Mouse (Mus musculus) kidney, embryonic 15.5 days (tissue): ENCODE measurements around the gene Ankrd53. TPM values are rescaled to one million over a fixed set of nuclear protein-coding genes. Genes with fewer than 3 reads are reported as not detected.

ENCODE experiments used
- ATAC-seq: fragments of 200-750 bp; cut with Nextera tagmentation; replicated peaks from 2 replicates; pipeline ENCODE4 v1.8.0; 2017; ENCODE audit warnings: moderate TSS enrichment; ENCODE audit not compliant: low FRiP score
- H3K27ac ChIP-seq: fragments of 300-500 bp; sonication (generic); 2 replicates; pipeline ENCODE4 v1.5.1; 2015; ENCODE audit warnings: mild to moderate bottlenecking, inconsistent platforms
- H3K27me3 ChIP-seq: fragments of 300-500 bp; sonication (generic); 2 replicates; pipeline ENCODE4 v1.6.1; 2015; ENCODE audit warnings: inconsistent platforms
- H3K36me3 ChIP-seq: fragments of 300-500 bp; sonication (generic); 2 replicates; pipeline ENCODE4 v1.6.1; 2015; ENCODE audit warnings: inconsistent platforms
- H3K4me1 ChIP-seq: fragments of 300-500 bp; sonication (generic); 2 replicates; pipeline ENCODE4 v1.6.1; 2015; ENCODE audit warnings: inconsistent platforms
- H3K4me2 ChIP-seq: fragments of 300-500 bp; sonication (generic); 2 replicates; pipeline ENCODE4 v1.6.1; 2015; ENCODE audit warnings: moderate library complexity, mild to moderate bottlenecking, inconsistent platforms
- H3K4me3 ChIP-seq: fragments of 300-500 bp; sonication (generic); replicated peaks from 2 replicates; pipeline ENCODE4 v1.5.1; 2015; ENCODE audit warnings: mild to moderate bottlenecking, inconsistent platforms
- H3K9ac ChIP-seq: fragments of 300-500 bp; sonication (generic); 2 replicates; pipeline ENCODE4 v1.6.1; 2015; ENCODE audit warnings: mild to moderate bottlenecking, inconsistent platforms
- H3K9me3 ChIP-seq: fragments of 300-500 bp; sonication (generic); replicated peaks from 2 replicates; pipeline ENCODE4 v1.6.1; 2016; ENCODE audit warnings: inconsistent platforms
- WGBS: fragments of 180-500 bp; shearing (Covaris S2); methylation state at CpG from one replicate; pipeline ENCODE4 v1.1.7; 2015; ENCODE audit warnings: mixed read lengths; 5-methylcytosine and 5-hydroxymethylcytosine counted together
- polyA plus RNA-seq: library from polyadenylated mRNA; unstranded; fragments of >200 nt; fragmentation: Nextera tagmentation; extraction: Ambion mirVana; gene quantifications from 2 replicates; pipeline ENCODE4 v1.2.1, GENCODE M21; 2015

The Ankrd53 gene
- polyA plus RNA-seq: not detected in 2 replicates

DNA sequence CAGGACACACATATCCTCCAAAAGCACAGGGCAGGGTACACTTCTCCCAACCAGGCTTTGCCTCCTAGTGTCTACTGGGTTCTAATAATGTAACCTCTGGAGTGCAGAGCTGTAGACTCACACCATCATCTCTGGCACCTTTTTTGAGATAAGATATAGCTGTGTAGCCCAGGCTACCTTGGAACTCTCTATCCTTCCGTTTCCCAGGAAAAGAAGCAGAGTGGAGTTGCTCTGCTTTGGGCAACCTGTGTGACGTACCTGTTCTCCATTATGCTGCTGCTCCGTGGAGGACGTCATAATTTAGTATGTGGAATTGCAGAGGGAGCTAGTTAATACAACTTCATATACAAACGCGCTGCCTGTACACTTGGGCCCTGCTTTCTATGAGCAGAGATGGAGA is at the start of gene Ankrd53:
Gene Ankrd53, plus strand, starts transcription at position 301 of the 400 bp plus-strand sequence.
- Histone ChIP-seq H3K36me3 (no peaks in the 10 kb centered on the region), H3K27me3 (peaks cover 66% of the 10 kb centered on the region), H3K4me2 (peak within 1 kb of the TSS; percentile 84), H3K9me3 (no peaks in the 10 kb centered on the region), H3K4me3 (peak within 1 kb of the TSS; percentile 39), H3K27ac (no peak within 1 kb of the TSS), H3K4me1 (peaks cover 19% of the 10 kb centered on the region), H3K9ac (peak within 1 kb of the TSS; percentile 39; the same call in 1 of the 2 replicates)
- no peak for ATAC-seq
- WGBS: 22% methylated on average over 6 of the region's 6 CpGs

DNA sequence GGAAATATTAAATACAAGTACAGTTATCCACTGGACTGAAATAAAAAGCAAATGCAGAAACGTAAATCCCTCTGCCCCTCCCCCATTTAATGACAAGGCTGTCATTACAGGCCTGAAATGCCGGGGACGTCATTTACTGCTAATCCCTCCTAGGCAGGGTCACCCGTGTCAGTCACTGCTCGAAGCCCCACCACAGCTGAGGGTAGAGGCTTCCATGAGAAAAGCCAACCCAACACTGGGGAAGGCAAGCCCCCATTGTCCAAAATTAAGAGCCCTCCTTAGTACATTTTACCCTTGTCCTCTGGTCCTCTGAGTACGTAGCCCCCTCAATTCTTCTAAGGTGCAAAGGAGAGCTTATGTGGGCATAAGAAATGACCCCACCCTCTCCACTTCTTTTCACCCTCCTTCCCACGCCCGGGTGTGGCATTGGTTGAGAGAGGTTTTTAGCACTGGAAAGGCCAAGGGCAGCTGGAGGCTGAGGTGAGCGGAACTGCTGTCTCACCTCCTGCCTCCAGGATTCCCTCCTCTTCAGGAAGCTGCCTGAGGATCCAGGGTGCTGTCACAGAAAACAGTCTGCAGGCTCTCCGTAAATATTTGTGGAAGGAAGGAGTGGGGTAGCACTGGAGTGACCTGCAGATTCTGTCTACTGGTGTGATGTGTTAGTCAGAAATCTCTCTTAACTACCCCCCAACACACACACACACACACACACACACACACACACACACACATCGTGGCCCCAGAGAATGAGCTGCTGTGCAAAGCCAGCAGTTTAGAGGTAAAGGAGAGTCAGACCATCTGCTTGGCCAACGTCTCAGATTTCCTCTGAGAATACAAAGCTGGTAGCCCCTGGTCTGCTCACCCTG is 48.9 kb upstream of the Ankrd53 start:
- no peak overlapping the region for H3K4me2 ChIP-seq
- 2% methylated on average over 12 of the region's 12 CpGs for WGBS

DNA sequence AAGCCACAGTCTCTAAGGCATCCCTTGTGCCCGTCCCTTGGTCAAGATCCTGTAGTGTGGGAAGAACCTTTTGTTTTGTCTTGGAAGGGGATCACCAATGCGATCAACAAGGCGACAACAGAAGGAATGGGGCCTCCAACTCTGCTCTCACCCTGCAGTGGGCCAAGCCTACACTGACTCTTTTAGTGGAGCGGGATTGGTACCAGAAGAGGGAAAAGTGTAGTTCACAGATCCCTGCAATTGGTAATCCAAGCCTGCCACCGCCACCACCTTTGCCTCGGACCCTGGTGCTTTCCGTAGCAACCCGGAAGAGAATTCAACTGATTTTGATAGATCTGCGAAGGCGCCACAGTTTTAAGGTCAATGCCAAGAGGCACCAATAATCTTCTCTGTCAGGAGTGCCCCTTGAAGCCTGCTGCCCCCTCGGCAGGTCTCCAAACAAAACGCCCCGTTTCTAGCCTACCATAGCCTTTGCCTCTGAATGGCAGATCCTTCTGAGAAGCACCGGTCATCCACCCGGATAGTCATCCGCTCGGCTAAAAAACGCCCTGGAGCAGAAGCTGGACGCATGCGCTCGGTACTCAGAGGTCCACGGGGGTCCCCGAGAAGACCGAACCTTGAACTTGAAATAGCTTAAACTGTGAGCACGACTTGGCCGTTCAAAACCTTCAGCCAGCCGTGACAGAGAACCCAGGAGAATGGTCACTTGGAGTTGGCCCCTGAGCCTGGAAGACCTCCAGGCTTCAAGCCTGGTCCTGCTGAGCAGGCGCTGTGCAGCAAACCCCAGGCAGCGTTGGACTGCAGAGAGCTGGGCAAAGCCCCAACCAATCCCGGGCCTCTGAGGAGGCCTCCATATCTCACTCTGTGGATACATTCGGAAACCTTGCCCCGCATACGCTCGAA is 48.0 kb upstream of the Ankrd53 start:
- H3K27ac ChIP-seq: no peak overlapping the region
- H3K4me1 ChIP-seq: peaks cover 39% of the 10 kb centered on the region
- no peak for ATAC-seq
- H3K9me3 ChIP-seq: no peaks in the 10 kb centered on the region
- peaks cover 99% of the 10 kb centered on the region for H3K27me3 ChIP-seq
- WGBS: 1% methylated on average over 34 of the region's 34 CpGs
- peak overlapping the region; percentile 4 for H3K4me3 ChIP-seq
- no peak overlapping the region for H3K4me2 ChIP-seq
- no peaks in the 10 kb centered on the region for H3K36me3 ChIP-seq
- no peak overlapping the region for H3K9ac ChIP-seq

More for the DNA sequence above, 48.9 kb upstream of the Ankrd53 start:
- Histone ChIP-seq H3K36me3 (no peaks in the 10 kb centered on the region), H3K9me3 (no peaks in the 10 kb centered on the region), H3K9ac (no peak overlapping the region), H3K27me3 (peaks cover 99% of the 10 kb centered on the region), H3K4me1 (peaks cover 39% of the 10 kb centered on the region), H3K4me3 (no peak overlapping the region), H3K27ac (no peak overlapping the region)
- ATAC-seq: no peak

DNA sequence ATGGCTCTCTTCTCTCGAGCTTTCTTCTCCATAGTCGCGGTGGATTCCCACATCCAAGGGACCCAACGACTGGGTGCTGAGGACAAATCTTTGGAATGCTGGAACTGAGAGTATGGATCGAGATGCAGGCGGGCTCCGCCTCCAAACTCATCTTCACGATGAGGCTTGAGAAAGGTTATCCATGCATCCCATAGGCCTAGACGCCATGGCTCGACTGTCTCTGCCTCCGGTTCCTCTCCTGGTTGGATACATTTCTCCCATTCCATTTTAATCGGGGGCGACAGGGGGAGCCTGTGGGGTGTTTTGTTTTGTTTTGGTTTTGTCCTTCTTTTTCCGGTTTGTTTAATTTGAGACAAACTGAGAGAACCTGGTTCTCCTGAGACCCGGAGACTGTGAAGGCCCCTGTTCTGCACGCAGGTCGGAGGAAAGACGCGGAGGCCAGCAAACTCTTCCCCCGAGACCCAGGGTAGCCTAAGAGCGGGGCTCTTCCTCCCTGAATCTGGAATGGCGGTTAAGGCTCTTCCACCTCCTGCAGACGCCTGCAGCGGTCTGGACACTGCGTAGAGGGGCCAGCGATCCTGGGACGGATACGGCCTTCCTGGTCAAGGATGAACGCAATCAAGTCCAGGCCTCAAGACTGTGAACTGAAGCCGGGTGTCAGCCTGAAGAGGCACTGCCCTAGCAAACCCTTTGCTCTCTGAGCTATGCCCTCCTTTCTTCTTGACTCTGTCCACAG is 46.8 kb upstream of the Ankrd53 start:
- H3K9me3 ChIP-seq: no peaks in the 10 kb centered on the region
- WGBS: 2% methylated on average over 30 of the region's 30 CpGs
- no peaks in the 10 kb centered on the region for H3K36me3 ChIP-seq
- H3K27me3 ChIP-seq: peaks cover 99% of the 10 kb centered on the region
- peaks cover 34% of the 10 kb centered on the region for H3K4me1 ChIP-seq
- no peak for ATAC-seq
- H3K4me2 ChIP-seq: 0 out of 2 replicates have a peak overlapping the region, but pooled peaks have one; percentile 15
- H3K9ac ChIP-seq: no peak overlapping the region
- peak overlapping the region; percentile 4; the same call in 1 of the 2 replicates for H3K4me3 ChIP-seq
- no peak overlapping the region for H3K27ac ChIP-seq

DNA sequence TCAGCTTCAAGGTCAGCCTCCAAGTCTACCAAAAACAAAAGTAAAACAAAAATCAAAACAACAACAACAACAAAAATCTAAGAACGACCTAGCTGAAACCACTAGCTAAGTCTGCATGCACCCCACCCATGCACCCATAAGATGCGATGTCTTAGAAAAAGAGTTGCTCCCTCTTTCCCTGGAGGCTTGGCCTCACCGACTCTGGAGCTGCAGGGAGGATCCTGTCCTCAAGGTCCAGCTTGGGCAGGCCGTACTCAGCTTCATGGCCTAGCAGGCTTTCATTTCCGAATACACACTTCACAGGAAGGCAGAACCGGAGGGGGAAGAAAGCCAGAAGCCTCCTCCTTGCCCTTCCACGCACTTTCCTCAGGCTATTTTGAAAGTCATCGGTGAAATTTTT is 45.4 kb upstream of the Ankrd53 start:
- Histone ChIP-seq H3K36me3 (no peaks in the 10 kb centered on the region), H3K27me3 (peaks cover 99% of the 10 kb centered on the region), H3K27ac (no peak overlapping the region), H3K4me1 (peaks cover 20% of the 10 kb centered on the region), H3K4me2 (no peak overlapping the region), H3K9ac (no peak overlapping the region), H3K4me3 (no peak overlapping the region), H3K9me3 (no peaks in the 10 kb centered on the region)
- under 1% methylated on average over 8 of the region's 8 CpGs for WGBS
- ATAC-seq: no peak

DNA sequence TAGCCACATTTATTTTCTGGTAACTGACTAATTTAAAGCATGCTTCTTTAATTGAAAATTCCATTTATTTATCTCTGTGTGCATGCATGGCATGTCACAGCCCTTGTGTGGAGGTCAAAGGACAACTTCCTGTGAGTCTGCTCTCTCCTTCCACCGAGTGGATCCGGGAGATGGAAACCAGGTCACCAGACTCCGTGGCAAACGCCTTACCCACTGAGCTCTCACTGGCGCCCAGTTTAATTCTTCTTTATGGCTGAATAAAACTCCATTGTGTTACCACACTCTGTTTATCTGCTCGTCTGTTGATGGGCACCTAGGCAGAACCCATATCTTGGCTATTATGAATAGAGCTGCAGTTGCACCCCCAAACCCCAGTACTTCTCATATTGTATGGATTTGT is 39.9 kb upstream of the Ankrd53 start:
- Histone ChIP-seq H3K27ac (no peak overlapping the region), H3K4me2 (no peak overlapping the region), H3K9ac (no peak overlapping the region), H3K4me1 (no peaks in the 10 kb centered on the region), H3K27me3 (peaks cover 95% of the 10 kb centered on the region), H3K4me3 (no peak overlapping the region), H3K36me3 (no peaks in the 10 kb centered on the region), H3K9me3 (no peaks in the 10 kb centered on the region)
- WGBS: 12% methylated on average over 6 of the region's 6 CpGs
- no peak for ATAC-seq

DNA sequence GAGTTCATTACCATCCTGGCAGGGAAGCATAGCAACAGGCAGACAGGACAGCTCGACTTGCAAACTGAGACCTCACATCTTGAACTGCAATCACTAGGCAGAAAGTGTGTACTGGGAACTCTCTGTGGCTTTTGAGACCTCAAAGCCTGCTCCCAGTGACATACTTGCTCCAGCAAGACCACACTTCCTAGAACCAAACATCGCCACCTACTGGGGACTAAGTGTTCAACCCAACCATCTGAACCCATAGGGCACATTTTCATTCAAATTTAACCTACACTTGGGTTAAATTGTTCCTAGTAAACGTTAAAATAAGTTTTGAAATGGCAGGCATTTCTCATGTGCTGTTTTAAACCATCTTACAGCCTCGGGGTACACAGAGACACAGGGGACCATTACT is 35.3 kb upstream of the Ankrd53 start:
- H3K4me2 ChIP-seq: no peak overlapping the region
- H3K9me3 ChIP-seq: no peaks in the 10 kb centered on the region
- H3K4me1 ChIP-seq: no peaks in the 10 kb centered on the region
- peaks cover 81% of the 10 kb centered on the region for H3K27me3 ChIP-seq
- no peak overlapping the region for H3K9ac ChIP-seq
- no peak overlapping the region for H3K4me3 ChIP-seq
- no peak for ATAC-seq
- no peaks in the 10 kb centered on the region for H3K36me3 ChIP-seq
- H3K27ac ChIP-seq: no peak overlapping the region
- 48% methylated on average over 4 of the region's 4 CpGs for WGBS

DNA sequence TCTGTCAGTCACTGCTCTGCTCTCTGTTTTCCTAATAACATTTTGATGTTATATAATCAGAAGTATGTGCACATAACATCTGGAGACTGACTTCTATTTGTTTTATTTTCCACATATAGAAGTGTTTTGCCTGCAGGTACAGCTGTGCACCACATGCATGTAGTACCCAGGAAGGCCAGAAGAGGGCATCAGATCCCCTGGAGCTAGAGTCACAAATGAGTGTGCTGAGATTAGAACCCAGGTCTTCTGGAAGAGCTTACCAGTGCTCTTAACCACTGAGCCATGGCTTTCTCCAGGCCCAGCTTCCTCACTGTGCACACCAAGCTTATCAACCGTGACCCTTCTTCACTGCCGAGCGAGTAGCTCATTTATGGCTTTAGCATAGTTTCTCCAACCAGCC is 34.0 kb upstream of the Ankrd53 start:
- H3K9ac ChIP-seq: no peak overlapping the region
- H3K36me3 ChIP-seq: no peaks in the 10 kb centered on the region
- H3K27me3 ChIP-seq: peaks cover 78% of the 10 kb centered on the region
- no peaks in the 10 kb centered on the region for H3K4me1 ChIP-seq
- 65% methylated on average over 3 of the region's 3 CpGs for WGBS
- H3K9me3 ChIP-seq: no peaks in the 10 kb centered on the region
- ATAC-seq: no peak
- no peak overlapping the region for H3K4me2 ChIP-seq
- no peak overlapping the region for H3K27ac ChIP-seq
- H3K4me3 ChIP-seq: no peak overlapping the region

DNA sequence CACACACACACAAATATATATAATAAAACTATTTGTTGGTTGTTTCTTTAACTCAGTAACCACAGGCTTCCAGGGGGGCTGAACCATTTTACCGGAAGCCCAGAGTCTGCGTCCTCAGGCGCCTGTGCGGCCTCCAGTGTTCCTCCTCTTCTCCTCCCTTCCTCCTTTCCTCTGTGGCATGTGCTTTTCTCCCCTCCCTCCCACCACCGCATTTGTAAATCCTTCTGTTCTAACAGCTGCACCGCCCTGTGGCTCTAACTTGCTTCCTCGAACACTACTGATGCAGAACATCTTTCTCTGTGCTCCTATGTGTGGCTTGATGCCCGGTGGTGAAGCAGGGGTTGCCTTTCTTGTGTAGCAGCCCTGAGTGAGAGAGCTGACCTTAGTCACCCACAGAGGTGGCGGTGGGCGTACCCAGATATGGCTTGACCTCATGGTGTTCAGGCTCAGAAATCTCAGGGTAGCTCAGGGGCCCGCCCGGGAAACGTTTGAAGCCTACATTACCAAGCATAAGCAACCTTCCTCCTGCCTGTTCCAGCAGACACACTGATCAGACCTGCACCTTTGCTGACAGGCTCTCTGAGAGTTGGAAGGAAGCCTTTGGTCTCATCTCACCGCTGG is 33.0 kb upstream of the Ankrd53 start:
- no peaks in the 10 kb centered on the region for H3K36me3 ChIP-seq

DNA sequence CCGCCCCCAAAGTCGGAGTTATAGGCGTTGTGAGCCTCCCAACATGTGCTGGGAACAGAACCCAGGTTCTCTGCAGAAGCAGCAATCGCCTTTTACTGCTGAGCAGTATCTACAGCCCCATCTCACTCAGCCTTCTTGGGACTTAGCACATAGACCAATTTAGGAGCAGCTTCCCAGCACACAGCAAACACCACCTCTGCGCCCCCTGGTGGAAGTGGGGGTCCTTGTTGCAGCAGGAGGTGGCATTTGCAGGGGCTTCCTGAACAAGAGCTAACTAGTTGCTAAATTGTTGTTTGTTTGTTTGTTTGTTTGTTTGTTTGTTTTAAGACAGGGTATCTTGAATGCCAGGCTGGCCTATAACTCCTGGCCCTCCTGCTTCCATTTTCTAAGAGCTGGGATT is 31.3 kb upstream of the Ankrd53 start:
- H3K9me3 ChIP-seq: no peaks in the 10 kb centered on the region; the same call in 1 of the 2 replicates
- 28% methylated on average over 5 of the region's 5 CpGs for WGBS
- H3K4me1 ChIP-seq: no peaks in the 10 kb centered on the region
- no peak overlapping the region for H3K4me3 ChIP-seq
- H3K27ac ChIP-seq: no peak overlapping the region
- no peaks in the 10 kb centered on the region for H3K36me3 ChIP-seq
- no peak for ATAC-seq
- H3K4me2 ChIP-seq: no peak overlapping the region
- no peak overlapping the region for H3K9ac ChIP-seq
- H3K27me3 ChIP-seq: peaks cover 62% of the 10 kb centered on the region

More for the DNA sequence above, 33.0 kb upstream of the Ankrd53 start:
- no peaks in the 10 kb centered on the region; the same call in 1 of the 2 replicates for H3K9me3 ChIP-seq
- WGBS: 60% methylated on average over 14 of the region's 14 CpGs
- ATAC-seq: no peak
- no peak overlapping the region for H3K4me2 ChIP-seq
- H3K27ac ChIP-seq: no peak overlapping the region
- no peaks in the 10 kb centered on the region for H3K4me1 ChIP-seq
- H3K9ac ChIP-seq: no peak overlapping the region
- peaks cover 68% of the 10 kb centered on the region for H3K27me3 ChIP-seq
- no peak overlapping the region for H3K4me3 ChIP-seq

DNA sequence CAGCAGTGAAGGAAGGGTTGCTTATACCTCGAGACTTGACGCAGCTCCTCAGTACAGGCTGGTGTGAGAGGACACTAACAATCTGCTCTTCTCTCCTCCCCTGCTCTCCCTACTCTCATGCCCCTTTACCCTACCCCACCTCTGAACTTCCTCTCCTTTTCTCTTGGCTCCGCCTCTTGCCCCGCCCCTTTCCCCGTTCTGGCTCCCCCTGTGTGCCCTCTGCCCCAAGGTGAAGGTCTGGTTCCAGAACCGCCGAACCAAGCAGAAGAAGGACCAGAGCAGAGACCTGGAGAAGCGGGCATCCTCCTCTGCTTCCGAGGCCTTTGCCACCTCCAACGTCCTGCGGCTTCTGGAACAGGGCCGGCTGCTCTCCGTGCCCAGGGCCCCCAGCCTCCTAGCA is 25.1 kb upstream of the Ankrd53 start:
- Histone ChIP-seq H3K36me3 (no peaks in the 10 kb centered on the region), H3K4me2 (no peak overlapping the region), H3K4me1 (peaks cover 8% of the 10 kb centered on the region; the same call in 1 of the 2 replicates), H3K9ac (no peak overlapping the region), H3K9me3 (no peaks in the 10 kb centered on the region; the same call in 1 of the 2 replicates), H3K27ac (no peak overlapping the region), H3K4me3 (no peak overlapping the region), H3K27me3 (peaks cover 37% of the 10 kb centered on the region)
- WGBS: 26% methylated on average over 13 of the region's 13 CpGs
- ATAC-seq: no peak
